Mouse (Mus musculus): Measurements from ENCODE around the gene Nbea.

GRCm38 (mm10) chr3:56181025-56181424 is 2.5 kb downstream of the Nbea start:
- TF ChIP-seq POLR2A (IDR thresholded peaks at IDR 0.05; ENCODE audit: borderline replicate concordance, control insufficient read depth, low read depth, low read length) (no peak), CTCF (IDR thresholded peaks at IDR 0.05; ENCODE audit: control insufficient read depth, insufficient read depth, low read length) (no peak)

Data from bone marrow, adult 2 months (tissue).